Mouse (Mus musculus): ENCODE data around the gene Ddx18.

Ddx18 gene

GRCm38 (mm10) chr1:121567521-121568489 is at the start of gene Ddx18:
TSS of gene Ddx18 (minus strand) at chr1:121567989.
- DNase-seq (ENCODE audit: low read depth, low spot score): peak; percentile 96

- DNase-seq (ENCODE audit: low read depth, low spot score): no peak
Measured at GRCm38 (mm10) chr1:121608000-121608399, 40.2 kb upstream of the Ddx18 start.

DNA sequence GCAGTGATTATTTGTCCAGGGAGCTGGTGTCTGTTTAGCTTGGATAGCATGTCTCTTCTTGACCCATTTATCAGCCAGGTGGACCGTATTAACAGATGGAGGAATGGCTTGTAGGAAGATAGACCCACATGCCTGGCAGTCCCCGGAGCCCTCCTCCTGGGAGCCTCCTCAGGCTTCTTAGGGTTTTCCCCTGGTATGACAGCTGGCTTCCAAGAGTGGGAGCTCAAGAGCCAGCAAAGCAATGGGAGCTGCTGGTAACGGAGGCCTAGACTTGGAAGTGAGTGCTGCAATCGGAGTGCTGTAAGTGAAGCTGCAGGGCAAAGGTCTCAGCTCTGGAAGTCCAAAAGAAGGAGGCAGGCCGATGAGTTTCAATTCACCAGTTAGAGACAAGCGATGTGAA is 37.3 kb upstream of the Ddx18 start:
- DNase-seq (ENCODE audit: low read depth, low spot score): no peak

- no peak for DNase-seq (ENCODE audit: low read depth, low spot score)
Measured at GRCm38 (mm10) chr1:121601893-121602292, 34.1 kb upstream of the Ddx18 start.

DNA sequence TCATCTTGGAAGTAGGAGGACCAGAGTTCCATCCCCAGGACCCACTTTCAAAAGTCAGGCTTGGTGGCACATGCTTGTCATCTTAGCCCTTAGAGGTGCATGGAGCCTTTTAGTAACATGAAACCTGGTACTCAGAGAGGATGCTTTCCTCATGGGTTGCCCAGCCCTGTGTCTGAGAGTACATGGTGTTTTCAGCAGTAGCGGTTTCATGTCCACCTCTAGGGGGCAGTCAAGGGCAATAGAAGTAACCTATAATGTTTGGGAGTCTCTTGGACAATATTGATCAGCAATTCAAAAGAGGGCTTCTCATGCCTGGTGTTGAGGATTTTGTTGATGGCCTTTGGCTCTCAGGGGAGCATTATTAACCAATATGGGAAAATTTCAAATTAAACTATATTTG is 33.3 kb upstream of the Ddx18 start:
- DNase-seq (ENCODE audit: low read depth, low spot score): peak; percentile 68

DNA sequence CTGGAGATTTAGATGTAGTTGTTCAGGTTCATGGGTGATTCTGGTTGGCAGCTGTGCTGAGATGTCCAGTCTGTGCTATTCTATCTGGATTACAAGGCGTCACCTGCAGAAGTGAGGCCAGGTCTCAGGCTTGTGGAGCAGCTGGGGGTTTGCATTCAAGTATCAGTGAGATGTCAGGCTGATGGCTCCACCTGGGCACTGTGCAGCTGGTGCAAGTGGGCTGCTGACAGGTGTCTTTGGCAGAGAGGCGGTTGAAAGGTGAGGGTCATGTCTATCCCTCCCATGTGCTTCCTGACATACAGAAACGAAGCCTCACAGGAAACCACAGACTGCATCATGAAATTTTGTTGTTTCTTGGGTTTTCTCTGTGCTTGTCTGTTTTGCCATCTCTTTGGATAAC is 30.6 kb upstream of the Ddx18 start:
- DNase-seq (ENCODE audit: low read depth, low spot score): no peak

DNA sequence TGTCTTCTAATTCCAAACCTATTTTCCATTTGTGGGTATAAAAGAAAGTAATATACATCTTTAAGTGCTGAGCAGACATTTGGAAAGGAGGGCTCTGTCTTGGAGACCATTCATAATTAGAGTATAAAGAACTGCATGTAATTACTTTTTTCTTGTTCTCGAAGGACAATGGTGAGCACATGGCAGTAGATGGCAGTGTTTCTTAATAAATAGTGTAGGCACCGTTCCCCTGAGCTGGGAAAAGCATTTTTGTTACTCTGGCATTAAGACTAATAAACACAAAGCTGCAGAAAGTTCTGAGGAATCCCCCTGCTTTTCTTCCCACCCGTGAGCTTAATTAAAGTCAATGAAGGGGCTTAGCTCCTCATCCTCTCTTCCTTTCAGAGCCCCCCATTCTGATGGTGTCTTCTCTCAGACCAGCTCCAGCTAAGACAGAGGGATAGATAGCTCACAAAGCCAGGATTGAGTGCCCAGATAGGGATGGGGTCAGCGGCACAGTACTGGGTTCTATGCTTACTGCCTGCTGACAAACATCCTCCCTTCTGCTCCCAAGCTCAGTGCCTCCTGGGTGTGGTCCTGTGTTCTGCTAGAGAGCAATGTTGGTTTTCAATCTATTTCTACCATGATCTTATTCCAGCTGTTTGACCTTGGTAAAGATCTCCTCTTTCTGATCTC is 29.3 kb upstream of the Ddx18 start:
- DNase-seq (ENCODE audit: low read depth, low spot score): no peak

GRCm38 (mm10) chr1:121584838-121585237 is 17.0 kb upstream of the Ddx18 start:
- no peak for DNase-seq (ENCODE audit: low read depth, low spot score)

DNA sequence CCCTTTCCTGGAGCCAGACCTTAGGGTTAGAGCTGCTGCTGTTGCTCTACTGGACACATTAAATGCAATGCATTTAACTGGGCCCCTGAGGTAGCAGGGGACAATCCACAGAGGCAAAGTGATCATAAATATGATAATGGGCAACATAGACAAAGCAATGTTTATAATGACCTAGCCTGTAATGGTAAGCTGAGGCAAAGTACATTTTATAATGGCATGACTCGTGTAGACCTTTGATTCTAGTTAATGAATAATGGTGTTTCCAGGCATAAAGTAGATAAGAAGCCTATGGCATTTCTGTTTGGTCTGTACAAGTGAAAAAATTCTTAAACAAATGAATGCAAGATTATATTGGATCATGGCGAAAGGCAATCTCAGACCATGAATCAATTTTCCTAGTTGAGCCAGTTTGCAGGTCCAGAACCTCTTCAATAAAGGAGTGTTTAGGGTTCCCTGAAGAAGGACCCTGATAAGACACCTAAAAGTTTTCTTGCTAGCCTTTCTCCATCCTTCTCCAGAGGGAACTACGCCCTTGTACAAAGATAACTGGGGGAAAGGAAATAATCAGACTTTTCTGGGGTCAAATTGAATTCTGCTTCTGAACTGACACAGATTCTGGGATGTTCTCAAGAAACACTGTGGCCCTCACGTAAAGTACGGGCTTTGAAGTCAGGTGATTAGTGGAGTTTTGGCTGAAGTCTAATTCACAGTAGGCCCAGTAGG is 13.5 kb upstream of the Ddx18 start:
- no peak for DNase-seq (ENCODE audit: low read depth, low spot score)

DNA sequence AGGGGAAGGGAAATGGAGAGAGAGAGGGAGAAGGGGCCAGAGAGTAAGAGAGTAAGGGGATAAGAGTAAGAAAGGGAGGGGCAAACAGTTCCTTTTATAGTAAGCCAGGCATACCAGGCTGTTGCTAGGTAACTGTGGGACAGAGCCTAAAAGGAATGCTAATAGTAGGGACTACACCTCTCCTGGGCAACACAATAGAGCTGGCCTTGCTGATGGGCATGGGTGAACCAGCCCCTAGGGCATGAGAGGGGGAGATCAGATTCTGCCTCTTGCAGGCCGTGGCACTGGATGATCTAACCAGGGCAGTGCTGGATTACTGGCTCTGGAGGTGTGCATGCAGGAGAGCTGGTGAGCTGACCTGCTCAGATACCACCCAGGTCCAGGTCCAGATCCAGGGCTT is 9.7 kb upstream of the Ddx18 start:
- DNase-seq (ENCODE audit: low read depth, low spot score): no peak

- DNase-seq (ENCODE audit: low read depth, low spot score): no peak
Measured at GRCm38 (mm10) chr1:121570522-121570921, 2.7 kb upstream of the Ddx18 start.

- no peak for DNase-seq (ENCODE audit: low read depth, low spot score)
Measured at GRCm38 (mm10) chr1:121557861-121558260, 9.9 kb downstream of the Ddx18 start.

GRCm38 (mm10) chr1:121551457-121551835 is 16.3 kb downstream of the Ddx18 start:
- DNase-seq (ENCODE audit: low read depth, low spot score): no peak

DNA sequence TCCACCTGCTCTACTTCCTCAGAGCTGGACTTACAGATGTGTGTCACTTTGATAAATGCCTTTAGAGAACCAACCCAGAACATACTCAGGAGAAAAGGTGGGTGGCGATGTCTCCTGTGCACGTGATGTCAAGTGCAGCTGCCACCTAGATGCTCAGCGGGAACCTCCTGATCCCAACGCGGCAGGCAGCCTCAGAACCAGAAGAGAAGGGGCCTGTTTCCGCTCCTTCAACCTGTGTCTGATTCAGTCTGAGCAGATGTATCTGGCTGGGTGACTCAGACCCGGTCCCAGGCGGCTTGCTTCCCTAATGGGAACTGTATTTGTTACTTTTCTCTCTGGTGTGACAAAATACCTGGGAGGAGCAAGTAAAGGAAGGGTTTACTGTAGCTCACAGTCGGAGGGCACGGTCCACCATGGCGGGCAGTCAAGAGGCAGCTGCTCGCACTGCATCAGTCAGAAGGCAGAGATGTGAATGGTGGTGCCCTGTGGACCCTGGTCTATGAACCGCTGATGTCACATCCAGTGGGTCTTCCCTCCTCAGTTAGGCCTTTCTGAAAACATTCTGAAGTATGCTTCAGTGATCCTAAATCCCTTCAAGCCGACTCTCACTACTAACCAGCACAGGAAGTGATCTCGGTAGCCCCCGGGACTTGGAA is 16.9 kb downstream of the Ddx18 start:
- DNase-seq (ENCODE audit: low read depth, low spot score): no peak

GRCm38 (mm10) chr1:121549456-121549855 is 18.3 kb downstream of the Ddx18 start:
- DNase-seq (ENCODE audit: low read depth, low spot score): no peak

DNA sequence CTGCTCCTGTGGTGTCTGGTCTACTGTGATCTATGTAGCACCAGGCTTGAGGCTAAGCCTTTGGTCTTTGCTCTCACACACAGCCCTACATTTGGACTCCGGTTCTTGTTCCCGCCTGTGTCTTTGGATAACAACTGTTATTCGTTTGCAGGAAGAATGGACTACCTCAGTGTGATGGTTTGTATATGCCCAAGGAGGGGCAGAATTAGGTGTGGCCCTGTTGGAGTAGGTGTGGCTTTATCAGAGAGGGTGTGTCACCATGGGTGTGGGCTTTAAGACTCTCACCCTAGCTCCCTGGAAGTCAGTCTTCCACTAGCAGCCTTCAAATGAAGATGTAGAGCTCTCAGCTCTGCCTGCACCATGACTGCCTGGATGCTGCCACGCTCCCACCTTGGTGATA is 19.1 kb downstream of the Ddx18 start:
- DNase-seq (ENCODE audit: low read depth, low spot score): no peak

- no peak for DNase-seq (ENCODE audit: low read depth, low spot score)
Measured at GRCm38 (mm10) chr1:121546844-121547243, 20.9 kb downstream of the Ddx18 start.

- no peak for DNase-seq (ENCODE audit: low read depth, low spot score)
Measured at GRCm38 (mm10) chr1:121540361-121540760, 27.4 kb downstream of the Ddx18 start.

- DNase-seq (ENCODE audit: low read depth, low spot score): no peak
Measured at GRCm38 (mm10) chr1:121531439-121531838, 36.4 kb downstream of the Ddx18 start.

GRCm38 (mm10) chr1:121529286-121529685 is 38.5 kb downstream of the Ddx18 start:
- no peak for DNase-seq (ENCODE audit: low read depth, low spot score)

DNA sequence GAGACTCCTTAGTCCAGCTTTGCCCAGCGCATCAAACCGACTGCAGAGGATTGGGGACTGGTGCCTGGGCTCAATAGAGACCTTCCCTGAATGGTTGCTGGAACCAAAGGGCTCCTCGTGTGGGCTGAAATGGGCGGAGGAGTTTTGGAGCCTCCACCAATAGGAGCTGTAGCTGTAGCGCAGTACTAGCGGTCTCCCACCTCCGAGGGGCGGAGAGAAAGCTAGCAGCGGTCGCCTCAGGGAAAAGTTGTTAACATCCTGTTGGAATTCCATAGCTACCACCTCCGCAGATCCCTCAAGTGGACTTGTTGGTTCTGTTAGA is 39.4 kb downstream of the Ddx18 start, which contains the start of gene Htr5b:
Gene Htr5b, minus strand, starts transcription at position 67 of the 322 bp plus-strand sequence.
- peak; percentile 75 for DNase-seq (ENCODE audit: low read depth, low spot score)
